Mouse (Mus musculus) small intestine, adult 2 months (tissue): ENCODE results near the gene Ddx59. TPM values are rescaled to one million over a fixed set of nuclear protein-coding genes. Genes with fewer than 3 reads are reported as not detected.

Source experiments
- H3K27ac ChIP-seq: fragments of 200-500 bp; 2 replicates; pipeline ENCODE4 v1.5.1; 2012; ENCODE audit warnings: low read depth, low read length, control low read depth, inconsistent platforms; ENCODE audit not compliant: insufficient read depth
- H3K27me3 ChIP-seq: fragments of 200-500 bp; 2 replicates; pipeline ENCODE4 v1.6.1; 2012; ENCODE audit warnings: mild to moderate bottlenecking, moderate library complexity, low read length, inconsistent platforms; ENCODE audit not compliant: control insufficient read depth, insufficient read depth
- H3K36me3 ChIP-seq: fragments of 200-500 bp; 2 replicates; pipeline ENCODE4 v1.6.1; 2012; ENCODE audit warnings: mild to moderate bottlenecking, low read length, control low read depth, inconsistent platforms; ENCODE audit not compliant: control insufficient read depth, insufficient read depth
- H3K4me1 ChIP-seq: fragments of 200-500 bp; 2 replicates; pipeline ENCODE4 v1.6.1; 2012; ENCODE audit warnings: low read length, inconsistent platforms, mixed read lengths; ENCODE audit not compliant: control insufficient read depth, insufficient read depth, insufficient read length
- H3K4me3 ChIP-seq: fragments of 200-500 bp; 2 replicates; pipeline ENCODE4 v1.5.1; 2012; ENCODE audit warnings: low read depth, mild to moderate bottlenecking, control low read depth, inconsistent platforms, low read length, moderate library complexity
- CTCF ChIP-seq: fragments of 200-500 bp; IDR thresholded peaks from 2 replicates; pipeline ENCODE4 v1.5.1; 2012; ENCODE audit warnings: low read depth, mild to moderate bottlenecking, control low read depth, inconsistent platforms, low read length, moderate library complexity, mixed read lengths; ENCODE audit not compliant: insufficient replicate concordance, insufficient read length; ENCODE audit errors: extremely low read depth
- POLR2A ChIP-seq: fragments of 200-500 bp; IDR thresholded peaks from 2 replicates; pipeline ENCODE4 v1.6.1; 2012; ENCODE audit warnings: low read depth, mild to moderate bottlenecking, control low read depth, inconsistent platforms, low read length, moderate library complexity
- WGBS: fragments of 180-500 bp; shearing (Covaris S2); methylation state at CpG from one replicate; pipeline ENCODE4 v1.1.7; 2018; 5-methylcytosine and 5-hydroxymethylcytosine counted together
- polyA plus RNA-seq: library from polyadenylated mRNA; depleted of rRNA; stranded (reverse); fragments of >200 nt; gene quantifications from 2 replicates; pipeline ENCODE4 v1.2.3, GENCODE M21; 2012; rRNA removed

Gene Ddx59
- polyA plus RNA-seq = 0.28 and 0.49 TPM in 2 replicates

DNA sequence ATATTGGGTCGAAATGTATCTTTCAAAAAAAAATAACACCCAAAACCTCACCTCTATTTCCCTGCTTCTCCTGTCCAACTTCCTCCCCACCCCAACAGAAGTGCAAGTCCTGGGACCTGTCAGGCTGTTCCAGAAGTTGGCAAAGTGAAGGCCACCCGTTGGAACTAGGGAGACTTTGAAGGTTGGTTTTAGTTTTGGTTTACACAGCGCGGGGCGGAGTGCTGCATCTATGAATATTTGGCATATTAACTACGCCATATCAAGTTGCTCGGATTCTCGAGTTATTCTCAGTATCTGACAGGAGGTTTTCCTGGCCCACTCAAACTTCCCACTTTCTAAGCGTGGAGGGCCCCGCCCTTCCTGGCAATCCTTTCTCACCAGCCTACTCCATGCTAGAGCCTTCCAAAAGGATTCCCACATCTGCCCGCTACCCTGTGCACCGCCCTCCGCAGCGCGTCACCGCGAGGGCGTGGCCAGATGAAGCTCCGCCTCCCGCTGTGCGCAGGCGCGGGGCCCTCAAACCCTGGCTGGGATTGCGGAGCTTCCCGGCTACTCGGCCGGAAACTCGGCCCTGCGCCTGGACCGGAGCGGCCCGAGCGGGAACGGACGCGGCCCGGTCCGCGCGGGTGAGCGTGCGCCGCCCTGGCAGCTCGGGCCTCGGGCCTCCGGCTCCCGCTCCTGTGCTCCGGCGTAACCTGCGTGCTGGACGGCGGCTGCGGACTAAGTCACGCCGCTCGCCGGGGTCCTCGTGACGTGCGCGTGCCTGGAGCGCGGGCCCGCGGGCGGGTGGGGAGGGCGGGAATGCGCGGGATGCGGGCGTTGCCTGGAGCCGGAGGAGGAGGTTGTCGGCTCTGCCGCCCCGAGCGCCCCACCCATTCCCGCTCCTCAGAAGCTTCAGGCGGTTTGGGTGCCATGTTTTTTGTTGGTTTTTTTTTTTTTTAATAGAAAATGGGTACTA, at the start of gene Ddx59:
Gene Ddx59, plus strand, starts transcription at position 474 of the 958 bp plus-strand sequence.
- Histone ChIP-seq H3K27me3 (no peaks in the 10 kb centered on the region), H3K27ac (peak within 1 kb of the TSS; percentile 94), H3K4me1 (no peaks in the 10 kb centered on the region), H3K36me3 (no peaks in the 10 kb centered on the region), H3K4me3 (peak within 1 kb of the TSS; percentile 90)
- WGBS = 2% methylated on average over 78 of the region's 78 CpGs
- TF ChIP-seq CTCF = no peak
- TF ChIP-seq POLR2A = peak; percentile 73

DNA sequence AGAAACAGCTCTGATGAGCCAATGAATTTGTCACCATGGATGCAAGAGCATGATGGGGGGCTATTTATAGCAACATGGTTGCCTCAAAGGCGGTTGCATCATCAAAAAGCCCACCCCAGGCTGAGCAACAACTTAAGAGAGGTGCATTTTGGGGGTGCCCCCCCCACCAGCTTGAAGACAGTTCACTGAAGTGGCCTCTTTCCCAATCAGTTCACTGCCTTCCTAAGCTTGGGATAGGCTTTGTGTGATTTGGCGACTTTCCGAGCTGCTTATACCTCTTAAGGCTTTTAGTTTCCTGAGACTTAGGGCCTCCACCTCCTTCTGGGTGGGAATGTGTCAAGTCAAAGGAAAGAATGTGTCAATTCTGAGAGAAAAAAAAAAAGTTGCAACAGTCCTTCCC, 49.1 kb upstream of the Ddx59 start:
- WGBS = 84% methylated on average over 3 of the region's 3 CpGs
- no peak overlapping the region for H3K27ac ChIP-seq
- no peaks in the 10 kb centered on the region for H3K4me1 ChIP-seq
- H3K4me3 ChIP-seq = no peak overlapping the region
- H3K36me3 ChIP-seq = no peaks in the 10 kb centered on the region
- peaks cover 42% of the 10 kb centered on the region for H3K27me3 ChIP-seq
- no peak for TF ChIP-seq POLR2A
- TF ChIP-seq CTCF = no peak

DNA sequence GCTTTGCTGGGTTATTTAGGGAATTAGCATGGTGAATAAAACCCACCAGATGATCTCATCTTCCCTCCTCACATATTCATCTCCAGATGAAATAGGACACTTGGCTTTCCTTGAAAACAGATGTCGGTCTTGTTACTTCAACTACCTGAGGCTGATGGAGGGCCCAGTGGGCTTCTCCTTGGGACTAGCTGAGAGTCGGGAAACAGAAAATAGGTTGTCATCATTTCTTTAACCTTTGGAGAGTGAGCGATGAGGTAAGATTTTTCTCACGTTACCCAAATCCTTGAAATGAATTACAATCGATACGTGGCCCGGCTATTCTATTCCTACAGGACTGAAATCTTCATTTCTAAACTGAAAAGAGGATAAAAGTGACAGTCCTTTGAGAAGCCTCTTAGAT, 35.8 kb upstream of the Ddx59 start:
- TF ChIP-seq POLR2A (no peak), CTCF (no peak)
- 95% methylated on average over 7 of the region's 7 CpGs for WGBS

DNA sequence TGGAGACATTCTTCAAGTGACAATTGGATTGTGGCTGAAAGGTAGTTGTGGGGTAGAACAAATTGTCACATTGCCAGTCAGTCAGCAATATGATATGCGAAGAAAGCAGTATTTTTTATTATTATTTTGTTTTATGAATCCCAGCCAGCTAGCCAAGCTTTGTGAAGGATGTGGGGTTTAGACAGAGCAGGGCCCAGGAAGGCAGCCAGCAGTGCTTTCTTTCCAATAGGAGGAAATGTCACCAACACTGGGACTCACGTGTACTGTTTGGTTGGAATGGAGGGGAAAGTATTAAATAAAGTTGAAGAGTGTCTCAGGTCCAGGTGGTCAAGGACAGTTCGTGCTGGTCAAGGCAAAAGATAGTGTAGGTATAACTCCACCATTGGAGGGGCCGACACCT, 34.9 kb upstream of the Ddx59 start:
- no peak overlapping the region for H3K4me3 ChIP-seq
- H3K4me1 ChIP-seq = no peaks in the 10 kb centered on the region
- WGBS = 88% methylated on average over 4 of the region's 4 CpGs
- no peaks in the 10 kb centered on the region for H3K36me3 ChIP-seq
- H3K27ac ChIP-seq = no peak overlapping the region
- TF ChIP-seq POLR2A (no peak), CTCF (no peak)
- H3K27me3 ChIP-seq = peaks cover 22% of the 10 kb centered on the region

More for the DNA sequence above, 35.8 kb upstream of the Ddx59 start:
- Histone ChIP-seq H3K36me3 (no peaks in the 10 kb centered on the region), H3K27ac (no peak overlapping the region), H3K4me3 (no peak overlapping the region), H3K27me3 (peaks cover 25% of the 10 kb centered on the region), H3K4me1 (no peaks in the 10 kb centered on the region)

DNA sequence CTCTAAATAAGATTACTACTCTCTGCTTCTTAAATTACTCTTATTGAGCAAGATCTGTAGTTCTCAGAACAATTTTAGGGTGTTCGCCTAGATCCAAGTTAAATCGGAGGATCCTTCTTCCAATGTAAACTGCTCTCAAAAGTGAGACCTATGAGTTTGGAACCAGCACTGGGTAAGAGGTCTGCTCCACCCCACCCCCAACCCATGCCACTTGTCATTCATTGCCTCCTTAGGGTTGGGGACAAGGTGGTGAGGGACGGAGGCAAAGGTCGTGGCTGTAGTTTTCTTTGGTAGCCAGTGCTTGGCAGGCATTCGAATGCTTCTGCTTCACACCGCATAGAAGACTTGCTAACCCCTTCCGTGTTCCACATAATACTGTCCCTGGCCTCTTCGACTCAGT, 34.5 kb upstream of the Ddx59 start:
- peaks cover 22% of the 10 kb centered on the region for H3K27me3 ChIP-seq
- no peak overlapping the region for H3K27ac ChIP-seq
- 89% methylated on average over 8 of the region's 8 CpGs for WGBS
- no peak for TF ChIP-seq CTCF
- no peak for TF ChIP-seq POLR2A
- H3K4me1 ChIP-seq = no peaks in the 10 kb centered on the region
- H3K36me3 ChIP-seq = no peaks in the 10 kb centered on the region
- H3K4me3 ChIP-seq = no peak overlapping the region

DNA sequence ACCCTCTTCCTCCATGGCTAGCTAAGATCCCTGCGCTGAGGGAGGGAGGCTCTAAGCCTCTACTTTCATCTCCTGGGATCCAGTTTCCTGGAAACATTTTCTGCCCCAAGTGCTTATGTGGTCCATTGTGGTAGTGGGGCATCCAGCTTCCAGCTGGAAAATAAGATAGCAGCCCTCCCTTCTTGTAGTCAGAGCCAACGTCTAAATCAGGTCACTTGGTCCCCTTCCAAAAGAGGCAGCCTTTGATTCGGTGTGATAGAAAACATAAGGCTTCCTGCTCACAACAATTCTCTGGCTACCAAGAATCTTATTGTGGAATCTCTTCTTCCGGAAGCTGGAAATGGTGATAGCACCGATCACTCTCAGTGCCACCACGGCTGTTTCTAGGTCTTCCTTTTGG, 33.9 kb upstream of the Ddx59 start:
- WGBS = 60% methylated on average over 6 of the region's 6 CpGs
- H3K27me3 ChIP-seq = peaks cover 21% of the 10 kb centered on the region
- H3K27ac ChIP-seq = no peak overlapping the region
- H3K4me1 ChIP-seq = no peaks in the 10 kb centered on the region
- H3K4me3 ChIP-seq = no peak overlapping the region
- no peaks in the 10 kb centered on the region for H3K36me3 ChIP-seq
- TF ChIP-seq POLR2A (no peak), CTCF (no peak)

DNA sequence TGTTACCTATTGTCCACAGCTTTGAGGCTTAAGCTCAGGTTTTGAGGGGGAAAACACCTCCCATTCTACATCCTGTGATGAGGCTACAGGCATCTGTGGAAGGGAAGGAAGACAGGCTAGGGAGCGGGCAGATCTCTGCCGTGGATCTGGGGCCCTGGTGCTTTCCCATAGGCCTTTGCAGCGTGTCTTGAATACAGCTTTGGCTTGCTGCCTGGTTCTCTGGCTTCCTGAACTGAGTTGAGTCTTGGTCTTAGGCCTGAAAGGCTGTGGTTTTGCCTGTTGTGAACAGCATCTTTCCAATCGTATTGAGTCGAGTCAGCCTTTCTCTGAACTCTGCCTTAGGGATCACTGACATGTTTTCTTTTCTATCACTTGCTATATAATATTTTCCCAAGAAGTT, 33.5 kb upstream of the Ddx59 start:
- WGBS = 64% methylated on average over 5 of the region's 5 CpGs
- Histone ChIP-seq H3K4me1 (no peaks in the 10 kb centered on the region), H3K27ac (no peak overlapping the region), H3K36me3 (no peaks in the 10 kb centered on the region), H3K27me3 (peaks cover 17% of the 10 kb centered on the region), H3K4me3 (no peak overlapping the region)
- TF ChIP-seq CTCF (no peak), POLR2A (no peak)

DNA sequence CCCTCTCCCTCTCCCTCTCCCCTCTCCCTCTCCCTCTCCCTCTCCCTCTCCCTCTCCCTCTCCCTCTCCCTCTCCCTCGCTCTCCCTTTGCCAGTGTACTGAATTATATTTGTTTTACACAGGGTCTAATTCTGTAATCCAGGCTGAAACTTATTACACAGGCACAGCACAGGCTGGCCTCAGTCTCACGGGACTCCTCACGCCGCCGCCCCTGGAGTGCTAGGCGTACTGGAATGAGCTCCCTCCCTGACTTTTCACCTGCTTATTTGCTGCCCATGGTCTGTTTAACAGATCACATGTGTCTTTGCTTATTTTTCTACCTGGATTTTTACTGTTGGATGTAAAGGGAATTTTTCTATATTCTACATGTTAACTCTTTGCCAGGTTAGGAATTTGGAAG, 28.2 kb upstream of the Ddx59 start:
- TF ChIP-seq CTCF (no peak), POLR2A (no peak)
- Histone ChIP-seq H3K27ac (no peak overlapping the region), H3K36me3 (no peaks in the 10 kb centered on the region), H3K4me3 (no peak overlapping the region), H3K27me3 (peaks cover 4% of the 10 kb centered on the region; the same call in 1 of the 2 replicates), H3K4me1 (no peaks in the 10 kb centered on the region)
- WGBS = 39% methylated on average over 5 of the region's 6 CpGs
